Mouse (Mus musculus) heart, embryonic 14.5 days (tissue): ENCODE data around the gene Hdac8. TPM values are rescaled to one million over a fixed set of nuclear protein-coding genes. Genes with fewer than 3 reads are reported as not detected.

ENCODE experiments used
- ATAC-seq: fragments of 200-750 bp; cut with Nextera tagmentation; 2 replicates; pipeline ENCODE4 v1.8.0; 2017; ENCODE audit warnings: low read depth, moderate TSS enrichment; ENCODE audit not compliant: insufficient number of reproducible peaks, insufficient read depth, low FRiP score
- H3K27ac ChIP-seq, 2 experiments: fragments of 200-500 bp in 1 of 2; fragments of 300-500 bp in 1 of 2; sonication (generic) in 1 of 2; replicated peaks in 1 of 2; 2 replicates each; pipeline ENCODE4 v1.5.1; 2012 to 2014; ENCODE audit warnings: low read depth in 2 of 2, low read length in 2 of 2, control low read depth in 1 of 2, mild to moderate bottlenecking in 1 of 2, mixed read lengths in 1 of 2; ENCODE audit not compliant: control insufficient read depth in 1 of 2, insufficient read depth in 1 of 2
- H3K27me3 ChIP-seq: fragments of 300-500 bp; sonication (generic); 2 replicates; pipeline ENCODE4 v1.6.1; 2014; ENCODE audit warnings: mild to moderate bottlenecking, low read length, control low read depth; ENCODE audit not compliant: control insufficient read depth, insufficient read depth
- H3K36me3 ChIP-seq: fragments of 300-500 bp; sonication (generic); 2 replicates; pipeline ENCODE4 v1.6.1; 2014; ENCODE audit warnings: mild to moderate bottlenecking, control low read depth, low read length, mixed read lengths; ENCODE audit not compliant: control insufficient read depth, insufficient read depth
- H3K4me1 ChIP-seq, 2 experiments: fragments of 200-500 bp in 1 of 2; fragments of 300-500 bp in 1 of 2; sonication (generic) in 1 of 2; 2 replicates each; pipeline ENCODE4 v1.6.1; 2012 to 2014; ENCODE audit warnings: low read length in 2 of 2, control low read depth in 1 of 2, mixed read lengths in 1 of 2; ENCODE audit not compliant: control insufficient read depth in 2 of 2, insufficient read depth in 2 of 2
- H3K4me2 ChIP-seq: fragments of 300-500 bp; sonication (generic); 2 replicates; pipeline ENCODE4 v1.6.1; 2014; ENCODE audit warnings: mild to moderate bottlenecking, low read length
- H3K4me3 ChIP-seq, 2 experiments: fragments of 200-500 bp in 1 of 2; fragments of 300-500 bp in 1 of 2; sonication (generic) in 1 of 2; 2 replicates each; pipeline ENCODE4 v1.5.1; 2012 to 2014; ENCODE audit warnings: low read length in 2 of 2, mild to moderate bottlenecking in 2 of 2, control low read depth in 1 of 2, low read depth in 1 of 2, moderate library complexity in 1 of 2; ENCODE audit not compliant: control insufficient read depth in 1 of 2, insufficient read depth in 1 of 2
- H3K9ac ChIP-seq: fragments of 300-500 bp; sonication (generic); 2 replicates; pipeline ENCODE4 v1.6.1; 2014; ENCODE audit warnings: mild to moderate bottlenecking, low read length
- H3K9me3 ChIP-seq: fragments of 300-500 bp; sonication (generic); 2 replicates; pipeline ENCODE4 v1.6.1; 2016; ENCODE audit warnings: low read length, control low read depth; ENCODE audit not compliant: control insufficient read depth
- WGBS: fragments of 180-500 bp; shearing (Covaris S2); extraction: QIAGEN DNeasy Blood & Tissue Kit; methylation state at CpG from one replicate; pipeline ENCODE4 v1.1.7; 2014; 5-methylcytosine and 5-hydroxymethylcytosine counted together
- polyA plus RNA-seq: library from polyadenylated mRNA; unstranded; fragments of >200 nt; fragmentation: Nextera tagmentation; extraction: Ambion mirVana; gene quantifications from 2 replicates; pipeline ENCODE4 v1.2.1, GENCODE M21; 2014

The Hdac8 gene
- polyA plus RNA-seq, 1 experiment from 2014 or later, result 2.6 TPM

GRCm38 (mm10) chrX:102304914-102305313 is 200.2 kb downstream of the Hdac8 start:
- Histone ChIP-seq H3K4me3 (no peak overlapping the region), H3K9ac (no peak overlapping the region), H3K27me3 (peaks cover 3% of the 10 kb centered on the region; the same call in 1 of the 2 replicates), H3K4me2 (no peak overlapping the region), H3K4me1 (peaks cover 11 to 17% of the 10 kb centered on the region in 2 experiments; a peak in 3 of 4 replicates), H3K9me3 (no peaks in the 10 kb centered on the region), H3K36me3 (no peaks in the 10 kb centered on the region), H3K27ac (peak overlapping the region; percentile 9 to 14; a peak in 1 of 4 replicates)
- 40% methylated on average over 4 of the region's 4 CpGs for WGBS
- no peak for ATAC-seq

GRCm38 (mm10) chrX:102302476-102302875 is 202.7 kb downstream of the Hdac8 start:
- Histone ChIP-seq H3K27me3 (peaks cover 3% of the 10 kb centered on the region; the same call in 1 of the 2 replicates), H3K4me1 (peaks cover 7 to 10% of the 10 kb centered on the region in 2 experiments; a peak in 3 of 4 replicates), H3K9ac (no peak overlapping the region), H3K4me2 (no peak overlapping the region), H3K9me3 (no peaks in the 10 kb centered on the region), H3K4me3 (no peak overlapping the region), H3K36me3 (no peaks in the 10 kb centered on the region), H3K27ac (no peak overlapping the region)
- no peak for ATAC-seq
- WGBS, result 52% methylated on average over 3 of the region's 3 CpGs

GRCm38 (mm10) chrX:102284889-102285288 is 220.3 kb downstream of the Hdac8 start:
- Histone ChIP-seq H3K27me3 (no peaks in the 10 kb centered on the region), H3K9me3 (no peaks in the 10 kb centered on the region), H3K4me2 (no peak overlapping the region), H3K27ac (no peak overlapping the region), H3K9ac (no peak overlapping the region), H3K36me3 (no peaks in the 10 kb centered on the region), H3K4me3 (no peak overlapping the region), H3K4me1 (peaks cover 4% of the 10 kb centered on the region in 2 experiments; a peak in 2 of 4 replicates)
- ATAC-seq, result no peak
- 68% methylated on average over 3 of the region's 3 CpGs for WGBS

DNA sequence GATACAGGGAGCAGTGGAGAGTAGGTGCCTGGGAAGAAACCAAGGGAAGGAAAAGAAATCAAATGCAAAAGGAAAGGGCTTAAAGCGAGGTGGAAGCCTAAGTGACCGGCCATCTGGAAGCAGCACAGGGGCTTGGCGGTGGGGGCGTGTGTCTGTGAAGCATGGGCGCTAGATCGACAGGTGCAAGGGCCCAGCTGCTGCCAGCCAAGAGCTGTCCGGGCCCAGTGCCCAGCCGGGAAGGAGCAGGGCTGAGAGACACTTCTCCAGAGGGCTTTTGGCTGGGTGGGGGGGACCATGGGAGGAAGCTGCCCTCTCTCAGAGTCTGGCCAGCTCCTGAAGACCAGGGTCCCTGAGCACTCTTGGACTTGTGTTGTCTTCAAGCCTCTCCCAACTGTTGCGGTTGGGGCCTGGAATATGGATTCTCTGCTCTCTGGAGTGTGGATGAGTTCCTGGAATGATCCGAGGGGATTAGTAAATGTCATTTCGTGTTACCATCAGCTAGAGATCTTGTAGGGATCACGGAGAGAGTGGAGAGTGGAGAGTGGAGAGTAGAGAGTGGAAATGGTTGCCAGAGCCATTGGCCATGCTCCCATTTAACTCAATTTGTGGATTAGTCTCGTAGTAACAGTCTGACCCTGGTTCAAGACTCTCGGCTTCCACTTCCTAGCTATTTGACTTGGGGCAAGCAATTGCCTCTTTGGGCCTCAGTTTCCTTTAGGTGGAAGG is 242.4 kb downstream of the Hdac8 start:
- 83% methylated on average over 13 of the region's 14 CpGs for WGBS
- no peak overlapping the region for H3K9ac ChIP-seq
- no peak overlapping the region for H3K4me3 ChIP-seq
- H3K4me1 ChIP-seq, result no peaks in the 10 kb centered on the region
- H3K27ac ChIP-seq, result no peak overlapping the region
- H3K36me3 ChIP-seq, result no peaks in the 10 kb centered on the region
- H3K27me3 ChIP-seq, result no peaks in the 10 kb centered on the region; the same call in 1 of the 2 replicates
- H3K9me3 ChIP-seq, result no peaks in the 10 kb centered on the region
- no peak for ATAC-seq
- H3K4me2 ChIP-seq, result no peak overlapping the region

GRCm38 (mm10) chrX:102259772-102260171 is 245.4 kb downstream of the Hdac8 start:
- Histone ChIP-seq H3K4me1 (no peaks in the 10 kb centered on the region), H3K9ac (no peak overlapping the region), H3K36me3 (no peaks in the 10 kb centered on the region), H3K4me3 (no peak overlapping the region), H3K4me2 (no peak overlapping the region), H3K27me3 (no peaks in the 10 kb centered on the region; the same call in 1 of the 2 replicates), H3K9me3 (no peaks in the 10 kb centered on the region), H3K27ac (no peak overlapping the region)
- ATAC-seq, result no peak
- 90% methylated on average over 4 of the region's 4 CpGs for WGBS

DNA sequence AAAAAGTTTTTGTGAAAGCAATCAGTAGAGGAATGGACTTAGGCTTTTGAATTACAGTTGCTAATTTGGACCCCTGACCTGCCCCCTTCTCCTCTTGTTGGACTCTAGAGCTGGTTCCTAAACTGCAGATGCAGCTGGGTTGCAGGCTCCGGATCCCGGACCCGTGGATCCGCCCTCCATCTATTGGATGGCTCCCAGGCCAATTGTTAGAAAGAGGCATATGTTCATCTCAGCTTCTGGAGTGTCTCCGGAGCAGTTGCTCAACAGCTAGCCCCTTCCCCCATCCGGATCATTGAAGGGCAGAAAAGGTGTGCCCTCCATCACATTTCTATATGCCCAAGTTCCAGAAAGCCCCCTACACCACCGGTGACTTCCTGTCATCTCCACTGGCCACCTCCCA is 251.3 kb downstream of the Hdac8 start:
- Histone ChIP-seq H3K27me3 (peaks cover 10% of the 10 kb centered on the region; the same call in 1 of the 2 replicates), H3K4me3 (peak overlapping the region; percentile 2 to 9; a peak in 3 of 4 replicates), H3K4me2 (peak overlapping the region; percentile 69), H3K27ac (no peak overlapping the region), H3K36me3 (no peaks in the 10 kb centered on the region), H3K9me3 (0 out of 2 replicates have a peak, but pooled peaks cover 3% of the 10 kb centered on the region), H3K9ac (no peak overlapping the region), H3K4me1 (no peaks in the 10 kb centered on the region)
- WGBS, result 29% methylated on average over 7 of the region's 7 CpGs
- ATAC-seq, result no peak

- H3K9ac ChIP-seq, result peak within 1 kb of the TSS; percentile 79
- H3K4me3 ChIP-seq, result peak within 1 kb of the TSS; percentile 57 to 60
- ATAC-seq, result peak; percentile 80
- H3K4me1 ChIP-seq, result no peaks in the 10 kb centered on the region
- H3K9me3 ChIP-seq, result 0 out of 2 replicates have a peak, but pooled peaks cover 3% of the 10 kb centered on the region
- 16% methylated on average over 43 of the region's 44 CpGs for whole genome bisulfite sequencing
- H3K27me3 ChIP-seq, result peaks cover 10% of the 10 kb centered on the region; the same call in 1 of the 2 replicates
- H3K27ac ChIP-seq, result peak within 1 kb of the TSS; percentile 73 to 74
- peak within 1 kb of the TSS; percentile 69 for H3K4me2 ChIP-seq
- H3K36me3 ChIP-seq, result 0 out of 2 replicates have a peak, but pooled peaks cover 8% of the 10 kb centered on the region
Observed at GRCm38 (mm10) chrX:102251937-102252860, 253.0 kb downstream of the Hdac8 start, which contains the start of gene Cited1. TSS of gene Cited1 (minus strand) at chrX:102252181.
